Mouse (Mus musculus) kidney, adult 9 months (tissue): ENCODE measurements around the gene Dclk3.

Experiments used
- DNase-seq: peaks from one replicate; pipeline ENCODE4 v3.0.0; 2022

Gene Dclk3

GRCm38 (mm10) chr9:111440446-111440845 is 1.6 kb downstream of the Dclk3 start:
- peak; percentile 88 for DNase-seq

DNA sequence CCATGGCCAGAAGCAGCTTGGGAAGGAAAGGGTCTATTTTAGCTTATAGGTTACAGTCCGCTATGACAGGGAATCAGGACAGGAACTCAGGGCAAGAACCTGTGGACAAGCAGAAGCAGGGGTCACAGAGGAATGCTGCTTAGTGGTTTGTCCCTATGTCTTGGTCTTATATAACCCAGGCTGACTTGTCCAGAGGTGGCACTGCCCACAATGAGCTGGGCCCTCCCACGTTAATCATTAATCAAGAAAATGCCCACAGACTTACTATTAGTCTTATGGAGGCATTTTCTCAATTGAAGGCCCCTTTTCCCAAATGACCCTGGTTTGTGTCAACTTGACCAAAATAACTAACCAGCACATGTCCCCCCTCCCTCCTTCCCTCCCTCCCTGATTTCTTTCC is 2.3 kb downstream of the Dclk3 start:
- DNase-seq, result peak; percentile 91

DNA sequence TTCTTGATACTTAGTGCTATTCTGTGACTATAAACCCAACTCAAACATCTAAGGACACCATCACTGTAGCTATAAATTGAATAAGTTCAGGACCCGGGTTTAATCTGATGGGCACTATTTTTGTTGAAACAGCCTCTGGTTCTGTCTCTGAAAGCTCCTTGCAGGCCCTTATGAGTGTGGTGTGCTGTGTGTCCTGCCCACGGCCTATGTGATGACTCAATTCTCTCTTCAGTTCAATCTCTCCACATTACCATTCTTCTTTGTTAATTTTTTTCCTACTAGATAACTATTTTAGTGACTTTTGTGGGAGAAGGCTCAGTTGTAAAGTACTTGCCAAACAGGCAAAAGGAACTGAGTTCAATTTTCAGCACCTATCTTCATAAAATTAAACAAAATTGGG is 7.3 kb downstream of the Dclk3 start:
- no peak for DNase-seq

DNA sequence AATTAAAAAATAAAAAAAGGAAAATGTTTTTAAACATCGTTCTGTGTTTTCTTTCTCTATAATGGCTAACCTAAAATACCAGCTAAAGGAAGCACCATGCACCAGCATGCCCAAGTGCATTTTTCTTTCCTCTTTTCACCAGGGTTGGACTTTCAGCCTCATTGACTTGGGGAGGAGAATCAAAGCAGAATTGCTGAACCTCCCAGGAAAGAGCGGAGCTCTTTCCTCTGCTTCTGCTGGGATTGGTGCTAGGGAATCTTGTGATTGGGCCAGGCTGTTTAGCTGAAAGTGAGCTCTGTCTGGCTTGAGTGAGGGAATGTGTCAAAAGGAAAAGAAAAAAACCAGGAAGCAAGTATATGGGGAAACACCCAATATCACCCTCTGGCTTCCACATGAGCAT is 10.1 kb downstream of the Dclk3 start:
- DNase-seq, result peak; percentile 63

DNA sequence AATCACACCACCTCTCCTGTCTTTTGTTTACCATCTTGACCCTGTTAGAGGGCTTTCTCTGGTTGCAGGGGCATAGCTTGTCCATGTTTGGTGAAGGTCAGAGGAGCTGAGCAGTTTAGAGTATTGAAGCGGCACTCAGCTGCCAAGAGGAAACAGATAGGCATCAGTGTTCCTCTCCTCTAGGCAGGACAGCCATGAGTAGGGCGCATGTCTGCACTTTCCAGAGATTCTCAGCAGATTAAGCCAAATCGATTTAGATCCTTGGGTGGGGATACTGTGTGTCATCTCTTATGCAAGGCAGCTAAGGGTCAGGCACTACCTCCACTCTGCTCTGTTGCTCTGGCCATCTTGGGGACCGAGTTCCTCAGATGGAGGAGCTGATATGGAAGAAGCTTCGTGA is 11.0 kb downstream of the Dclk3 start:
- DNase-seq, result no peak

- peak; percentile 67 for DNase-seq
Measured at GRCm38 (mm10) chr9:111450853-111451404, 12.0 kb downstream of the Dclk3 start.

DNA sequence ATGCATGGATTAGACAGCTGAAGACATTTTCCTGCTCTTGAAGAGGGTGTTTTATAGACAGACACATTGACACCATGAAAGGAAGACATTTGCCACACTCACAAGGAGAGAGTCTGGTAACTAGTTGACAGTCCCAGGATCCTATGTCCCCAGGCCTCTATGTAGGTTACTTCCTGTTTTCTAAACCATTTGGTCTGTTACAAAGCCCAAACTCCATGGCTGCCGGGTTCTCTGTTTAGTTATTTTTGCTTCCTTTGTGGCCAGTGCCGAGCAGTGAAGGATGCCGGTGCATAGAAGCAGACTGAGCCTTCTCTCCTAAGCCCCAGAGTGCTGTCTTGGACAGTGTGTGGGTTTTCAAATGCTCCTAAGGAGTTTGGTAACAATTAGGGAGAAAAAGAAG is 15.0 kb downstream of the Dclk3 start:
- no peak for DNase-seq

DNA sequence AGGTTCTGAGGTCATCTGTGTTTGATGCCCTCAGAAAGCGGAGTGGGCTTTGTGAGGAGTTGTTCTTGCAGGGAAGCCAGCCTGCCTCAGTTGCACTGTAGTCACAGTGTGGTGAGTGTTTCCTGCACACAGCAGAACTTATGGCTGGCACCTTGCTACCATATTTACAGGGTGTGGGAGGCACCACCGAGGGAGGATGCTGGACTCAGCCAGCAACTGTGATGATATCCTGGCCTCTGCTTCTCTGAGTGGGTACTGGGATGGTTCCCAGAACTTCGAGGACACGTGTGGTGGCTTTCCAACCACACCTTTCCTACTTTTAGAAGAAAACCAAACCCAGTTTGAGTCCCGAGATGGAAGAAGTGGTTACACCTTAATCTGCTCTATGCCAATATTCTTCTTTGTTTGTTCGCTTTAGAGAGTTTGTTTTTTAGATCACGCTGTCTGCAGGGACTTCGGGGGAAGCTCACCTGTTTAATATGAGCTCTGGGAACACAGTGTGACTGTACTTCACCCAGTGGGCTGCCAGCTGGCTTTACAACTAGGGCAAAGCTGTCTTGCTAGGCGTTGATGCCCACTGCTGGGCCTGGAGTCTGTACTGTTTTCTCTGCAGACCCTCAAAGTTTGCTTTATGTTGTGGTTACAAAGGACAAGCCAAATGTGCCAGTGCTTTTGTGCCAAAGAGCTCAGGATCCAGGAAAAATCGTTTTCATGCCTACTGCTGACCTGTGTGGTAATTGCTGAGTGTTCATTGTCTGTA is 18.5 kb downstream of the Dclk3 start:
- no peak for DNase-seq

- DNase-seq, result no peak
Measured at GRCm38 (mm10) chr9:111457936-111458310, 19.0 kb downstream of the Dclk3 start.

DNA sequence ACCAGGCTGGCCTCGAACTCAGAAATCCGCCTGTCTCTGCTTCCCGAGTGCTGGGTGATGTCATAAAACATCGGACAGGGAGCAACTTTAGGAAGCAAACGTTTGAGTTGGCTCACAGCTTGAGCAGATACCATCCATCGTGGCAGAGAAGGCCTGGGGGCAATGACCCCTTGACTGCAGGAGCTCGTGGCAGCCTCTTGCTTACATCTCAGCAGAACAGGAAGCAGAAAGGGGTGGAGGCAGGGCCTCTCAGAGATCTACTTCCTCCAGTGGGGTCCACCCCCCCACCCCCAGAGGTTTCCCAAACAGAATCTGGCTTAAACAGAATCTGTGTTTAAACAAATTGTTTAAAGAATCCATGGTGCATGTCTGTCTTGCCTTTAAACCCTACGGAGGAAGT is 20.6 kb downstream of the Dclk3 start:
- no peak for DNase-seq

DNA sequence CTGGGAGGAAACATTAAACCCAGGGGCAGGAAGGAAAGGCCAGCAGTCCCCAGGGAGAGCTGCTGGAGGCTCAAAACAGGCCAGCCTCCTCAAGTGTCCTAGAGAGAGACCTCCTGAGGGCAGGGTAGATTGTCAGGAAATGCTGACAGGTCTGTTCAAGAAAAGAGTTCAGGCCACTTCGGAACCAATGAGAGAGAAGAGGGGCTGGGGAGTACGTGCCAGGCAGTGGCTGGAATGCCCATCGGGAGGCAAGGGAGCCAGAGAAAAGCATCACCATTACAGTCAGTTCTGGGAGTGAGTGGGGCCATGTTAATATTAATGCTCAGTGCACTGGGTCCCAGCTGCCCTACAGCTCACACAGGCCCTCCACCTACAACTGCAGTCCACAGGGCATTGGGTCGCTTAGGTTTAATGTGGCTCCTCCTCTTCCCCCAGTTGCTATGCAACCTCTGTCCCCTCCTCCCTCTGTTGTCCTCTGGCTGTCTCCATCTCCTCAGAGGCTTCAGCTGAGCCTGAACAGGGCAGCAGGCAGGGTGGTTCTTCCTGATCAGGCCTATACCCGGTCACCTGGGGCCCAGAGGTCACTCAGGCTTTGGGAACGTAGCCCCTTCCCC is 21.4 kb downstream of the Dclk3 start:
- peak; percentile 80 for DNase-seq

DNA sequence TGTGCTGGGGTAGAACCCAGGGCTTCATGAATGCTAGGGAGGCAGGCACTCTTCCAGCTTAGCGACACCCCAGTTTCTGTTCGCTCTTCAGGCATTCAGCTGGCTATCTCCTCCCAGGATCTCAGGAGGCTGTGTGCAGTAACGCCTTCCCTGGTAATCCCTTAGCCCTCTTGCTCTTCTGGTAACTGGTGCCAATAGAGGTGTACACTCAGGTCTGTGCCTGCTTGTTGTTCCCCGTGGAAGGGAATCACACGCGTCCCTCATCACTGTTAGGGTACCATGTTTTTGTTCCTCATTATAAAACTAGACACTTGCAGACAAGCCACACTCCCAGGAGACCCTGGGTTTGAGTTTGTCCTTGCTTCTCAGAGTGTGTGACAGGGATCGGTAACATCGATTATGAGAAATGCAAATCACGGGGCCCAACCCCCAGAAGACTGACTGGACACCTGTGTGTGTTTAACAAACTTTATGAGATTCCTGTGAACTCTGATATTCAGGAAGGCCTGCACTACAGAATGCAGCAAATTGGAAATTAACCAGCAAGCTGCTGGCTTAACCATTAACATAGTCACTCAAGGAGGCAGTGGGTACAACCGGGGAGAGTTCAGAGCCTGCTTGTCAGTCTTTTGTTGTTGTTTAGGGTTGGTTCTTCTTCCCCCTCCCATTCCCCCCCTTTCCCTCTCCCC is 22.7 kb downstream of the Dclk3 start:
- peak; percentile 92 for DNase-seq

DNA sequence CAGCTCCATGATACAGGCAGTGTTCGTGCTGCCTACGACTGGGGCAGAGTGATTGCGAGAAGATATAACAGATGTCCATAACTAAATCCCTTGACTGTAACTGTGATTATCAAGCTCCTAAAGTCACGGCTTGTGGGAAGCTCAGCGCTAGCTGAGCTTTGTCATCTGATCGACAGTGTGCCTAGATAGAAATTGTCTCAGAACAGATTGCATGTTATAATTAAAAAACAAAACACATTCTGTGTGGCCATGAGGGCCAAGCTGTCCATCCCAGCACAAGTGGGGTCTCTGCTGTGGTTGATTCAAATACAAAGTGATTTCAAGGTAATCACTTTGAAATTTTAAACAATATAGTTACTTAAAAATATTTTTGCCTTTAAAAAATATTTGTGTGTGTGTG is 26.8 kb downstream of the Dclk3 start:
- no peak for DNase-seq

- peak; percentile 94 for DNase-seq
Measured at GRCm38 (mm10) chr9:111473686-111474457, 35.0 kb downstream of the Dclk3 start.

GRCm38 (mm10) chr9:111474458-111474745 is 35.5 kb downstream of the Dclk3 start:
- no peak for DNase-seq

DNA sequence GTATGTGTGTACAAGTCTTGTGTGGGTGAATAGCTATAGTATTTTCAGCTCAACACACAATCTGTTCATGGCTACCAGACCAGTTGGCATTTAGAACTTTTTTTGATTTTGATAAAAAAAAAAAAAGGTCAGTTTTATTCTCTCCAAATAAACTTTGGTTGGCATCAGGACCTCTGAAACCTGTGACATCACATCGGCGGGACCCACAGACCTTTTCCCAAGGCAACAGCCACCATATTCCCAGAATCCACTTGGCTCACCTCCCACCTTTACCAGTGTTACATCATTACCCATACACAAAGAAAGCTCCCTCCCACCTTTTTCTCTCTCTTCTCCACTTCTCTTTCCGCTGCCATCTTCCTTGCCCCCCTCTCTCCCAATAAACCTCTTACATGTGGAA is 36.4 kb downstream of the Dclk3 start:
- no peak for DNase-seq

DNA sequence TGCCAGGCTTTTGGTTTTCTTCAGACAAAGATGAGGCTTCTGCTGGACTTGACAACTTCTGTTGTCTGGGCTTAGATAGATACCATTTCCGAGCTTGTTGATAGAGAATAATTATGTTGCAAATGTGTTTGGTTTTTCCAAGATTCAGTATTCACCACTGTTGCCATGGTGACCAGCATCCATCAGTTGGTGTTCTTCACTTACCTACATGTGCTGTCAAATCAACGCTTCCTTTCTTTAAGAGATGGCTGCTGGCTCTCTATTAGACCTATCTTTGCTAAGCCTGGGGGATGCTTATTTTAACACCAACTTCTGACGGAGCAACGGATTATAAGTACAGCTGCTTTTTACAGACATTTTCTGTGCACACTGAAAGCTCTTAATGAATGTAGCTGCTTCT is 37.1 kb downstream of the Dclk3 start:
- DNase-seq, result no peak

DNA sequence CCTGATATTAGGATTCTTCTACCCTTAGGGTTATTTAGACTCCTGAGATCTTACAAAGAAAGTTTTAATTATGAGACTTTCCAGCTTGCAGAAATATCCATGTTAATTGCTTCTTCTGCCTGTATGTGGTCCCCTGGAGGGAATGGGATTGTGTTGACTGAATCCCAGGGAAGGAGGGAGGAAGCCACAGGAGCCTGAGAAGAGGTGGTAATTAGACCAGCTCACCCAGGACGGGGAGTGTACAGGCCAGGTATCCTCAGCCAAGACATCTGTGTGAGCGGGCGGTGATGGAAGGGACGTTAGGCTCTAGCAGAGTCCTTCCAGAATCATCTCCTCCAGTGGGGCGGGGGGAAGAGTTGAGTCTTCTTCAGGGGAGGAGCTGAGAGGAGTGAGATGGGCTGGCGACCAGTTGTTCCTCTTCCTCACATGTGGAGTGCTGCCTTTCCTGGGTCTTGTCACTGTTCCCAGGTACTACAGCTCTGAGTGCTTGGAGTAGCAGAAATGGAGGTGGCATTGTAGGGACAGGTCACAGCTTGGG is 37.7 kb downstream of the Dclk3 start:
- no peak for DNase-seq

DNA sequence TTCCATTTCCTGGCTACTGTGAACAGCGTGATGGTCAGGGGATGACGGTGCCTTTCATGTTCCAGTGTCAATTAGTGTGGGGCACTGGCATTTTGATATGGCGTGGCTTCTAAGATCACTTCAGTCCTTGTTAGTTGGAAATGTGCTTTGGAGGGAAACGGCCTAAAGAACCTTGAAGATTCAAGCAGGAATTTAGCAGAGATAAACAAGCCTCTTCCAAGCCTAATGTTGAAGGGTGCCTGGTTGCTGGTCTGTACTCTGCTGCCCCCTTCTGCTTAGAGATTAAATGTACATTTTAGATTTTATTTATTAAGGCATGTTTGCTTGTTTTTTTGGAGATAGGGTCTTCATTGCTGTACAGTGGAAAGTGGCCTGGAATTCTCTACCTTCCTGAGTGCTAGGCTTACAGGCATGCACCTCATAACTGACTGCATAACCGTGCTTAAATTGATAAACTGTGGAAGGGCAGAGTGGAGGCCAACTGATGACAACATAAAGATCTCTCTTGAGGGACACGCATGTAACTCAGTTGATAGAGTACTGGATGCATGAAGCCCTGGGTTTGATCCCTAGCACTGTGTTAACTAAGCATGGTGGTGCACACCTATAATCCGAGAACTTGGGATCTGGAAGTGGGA is 40.1 kb downstream of the Dclk3 start:
- DNase-seq, result no peak

DNA sequence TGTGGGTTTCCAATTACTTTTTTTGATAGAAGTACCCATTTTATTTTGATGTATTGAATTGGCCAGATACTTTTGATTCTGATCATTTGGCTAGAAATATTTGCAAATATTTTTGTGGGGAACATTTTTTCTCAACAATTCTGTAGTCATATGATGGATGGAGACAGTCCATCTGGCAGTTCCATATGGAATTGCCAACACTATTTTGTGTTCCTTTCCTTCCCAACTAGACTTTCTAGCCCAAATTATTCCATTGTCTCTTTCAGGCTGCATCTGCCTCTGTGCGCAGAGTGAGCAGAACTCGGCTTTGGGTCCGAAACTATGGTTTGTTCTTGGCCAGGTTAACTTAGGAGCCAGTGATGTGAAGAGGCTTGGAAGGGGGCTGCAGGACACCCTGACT is 42.1 kb downstream of the Dclk3 start:
- no peak for DNase-seq

DNA sequence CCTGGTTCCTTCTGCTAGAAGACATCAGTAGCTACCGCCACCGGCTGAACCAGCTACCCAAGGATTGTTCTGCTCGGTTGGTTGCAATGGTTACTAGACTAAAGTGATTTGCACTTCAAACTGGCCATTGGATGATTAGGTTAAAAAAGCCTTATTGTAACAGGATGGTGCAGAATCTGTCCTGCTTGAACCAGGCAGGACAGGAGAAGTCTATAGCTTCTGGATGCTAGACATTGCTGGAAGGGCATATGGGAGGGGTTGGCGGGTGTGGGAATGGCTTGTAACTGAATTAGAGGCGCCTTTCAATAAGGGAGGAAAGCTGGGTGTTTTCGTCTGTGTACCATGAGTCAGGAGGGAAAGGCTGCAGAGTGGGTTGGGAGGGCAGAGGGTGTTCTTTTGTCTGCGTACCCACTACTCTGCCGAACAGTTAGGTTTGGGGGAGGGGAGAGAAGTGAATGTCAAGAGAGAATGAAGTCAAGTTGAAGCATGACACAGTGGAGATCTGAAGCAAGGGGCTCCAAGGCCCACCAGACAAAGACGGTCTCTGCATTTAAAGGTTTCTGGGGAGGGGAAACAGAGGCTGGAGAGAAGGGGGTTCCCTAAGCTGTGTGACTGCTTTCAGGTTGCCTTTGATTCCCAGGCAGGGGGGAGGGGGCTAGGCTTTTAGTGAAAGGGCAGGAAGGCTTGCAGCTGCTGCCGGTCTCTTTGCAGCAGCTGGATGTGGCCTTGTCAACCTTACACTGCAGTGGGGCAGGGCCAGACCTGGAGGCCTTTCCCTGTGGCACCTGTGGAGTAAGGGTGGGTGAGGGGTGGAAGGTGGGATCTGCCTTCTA is 48.0 kb downstream of the Dclk3 start:
- DNase-seq, result no peak

DNA sequence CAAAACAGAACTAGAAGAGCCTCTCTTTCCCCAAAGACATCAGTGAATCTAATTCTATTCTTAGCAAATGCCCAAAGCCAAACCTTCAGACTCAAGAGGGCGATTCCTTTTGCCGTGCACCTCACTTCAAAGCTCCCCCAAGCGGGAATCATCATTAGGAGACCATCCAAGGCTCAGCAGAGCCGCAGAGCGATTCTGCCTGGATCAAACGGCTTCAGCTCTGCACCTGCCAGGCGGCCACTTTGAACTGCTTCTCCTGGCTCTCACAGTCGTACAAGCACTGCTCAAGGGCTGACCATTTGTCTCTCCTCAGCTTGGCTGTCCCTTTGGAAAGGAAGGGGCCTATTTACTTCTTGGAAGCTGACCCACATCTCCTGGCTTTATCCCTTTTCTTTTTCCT is 51.7 kb downstream of the Dclk3 start:
- no peak for DNase-seq
